Mouse (Mus musculus) liver, postnatal 0 days (tissue): ENCODE data around the gene Col9a3. TPM values are rescaled to one million over a fixed set of nuclear protein-coding genes. Genes with fewer than 3 reads are reported as not detected.

Source experiments
- ATAC-seq: fragments of 200-750 bp; cut with Nextera tagmentation; 2 replicates; pipeline ENCODE4 v1.8.0; 2017; ENCODE audit warnings: mild to moderate bottlenecking, moderate library complexity
- DNase-seq: peaks from one replicate; pipeline ENCODE4 v3.0.0-alpha.2; 2016
- H3K27ac ChIP-seq: fragments of 300-500 bp; sonication (generic); 2 replicates; pipeline ENCODE4 v1.5.1; 2014; ENCODE audit warnings: antibody characterized with exemption, moderate library complexity, mild to moderate bottlenecking, low read depth
- H3K27me3 ChIP-seq: fragments of 300-500 bp; sonication (generic); 2 replicates; pipeline ENCODE4 v1.6.1; 2014; ENCODE audit warnings: low read length, control low read depth, mixed read lengths; ENCODE audit not compliant: insufficient read depth
- H3K36me3 ChIP-seq: fragments of 300-500 bp; sonication (generic); replicated peaks from 2 replicates; pipeline ENCODE4 v1.6.1; 2014; ENCODE audit warnings: mild to moderate bottlenecking, control low read depth, low read length, moderate library complexity, mixed read lengths; ENCODE audit not compliant: insufficient read depth
- H3K4me1 ChIP-seq: fragments of 300-500 bp; sonication (generic); 2 replicates; pipeline ENCODE4 v1.6.1; 2014; ENCODE audit warnings: antibody characterized with exemption, mild to moderate bottlenecking, control low read depth; ENCODE audit not compliant: insufficient read depth
- H3K4me2 ChIP-seq: fragments of 300-500 bp; sonication (generic); 2 replicates; pipeline ENCODE4 v1.6.1; 2014; ENCODE audit warnings: low read depth, mild to moderate bottlenecking, low read length, moderate library complexity, mixed read lengths
- H3K4me3 ChIP-seq: fragments of 300-500 bp; sonication (generic); 2 replicates; pipeline ENCODE4 v1.5.1; 2014; ENCODE audit warnings: low read depth, low read length
- H3K9ac ChIP-seq: fragments of 300-500 bp; sonication (generic); replicated peaks from 2 replicates; pipeline ENCODE4 v1.6.1; 2014; ENCODE audit warnings: mild to moderate bottlenecking, moderate library complexity
- H3K9me3 ChIP-seq: fragments of 300-500 bp; sonication (generic); 2 replicates; pipeline ENCODE4 v1.6.1; 2016; ENCODE audit warnings: mild to moderate bottlenecking, control low read depth, low read length, mixed read lengths
- CTCF ChIP-seq: sonication (generic); IDR thresholded peaks from 2 replicates; pipeline ENCODE4 v1.5.1; 2016; ENCODE audit warnings: antibody characterized with exemption, low read depth
- EP300 ChIP-seq: IDR thresholded peaks from 2 replicates; pipeline ENCODE4 v1.6.1; 2016; ENCODE audit warnings: antibody characterized with exemption, low read depth, mild to moderate bottlenecking
- WGBS: fragments of 180-500 bp; shearing (Covaris S2); extraction: QIAGEN DNeasy Blood & Tissue Kit; methylation state at CpG from one replicate; pipeline ENCODE4 v1.1.7; 2014; ENCODE audit not compliant: insufficient replicate concordance; 5-methylcytosine and 5-hydroxymethylcytosine counted together
- polyA plus RNA-seq: library from polyadenylated mRNA; unstranded; fragments of >200 nt; fragmentation: Nextera tagmentation; extraction: Ambion mirVana; gene quantifications from 2 replicates; pipeline ENCODE4 v1.2.1, GENCODE M21; 2015

Gene Col9a3
- polyA plus RNA-seq, 1 experiment from 2014 or later: 0.63 TPM

- Histone ChIP-seq H3K9ac (no peak overlapping the region), H3K27ac (no peak overlapping the region), H3K4me3 (no peak overlapping the region), H3K27me3 (0 out of 2 replicates have a peak, but pooled peaks cover 4% of the 10 kb centered on the region), H3K4me1 (no peaks in the 10 kb centered on the region), H3K9me3 (no peaks in the 10 kb centered on the region), H3K36me3 (no peaks in the 10 kb centered on the region), H3K4me2 (no peak overlapping the region)
- TF ChIP-seq CTCF (no peak), EP300 (no peak)
- no peak for DNase-seq
- ATAC-seq: no peak
- WGBS: 66% methylated on average over 6 of the region's 6 CpGs
Observed at GRCm38 (mm10) chr2:180563296-180563695, 34.3 kb upstream of the Col9a3 start.

DNA sequence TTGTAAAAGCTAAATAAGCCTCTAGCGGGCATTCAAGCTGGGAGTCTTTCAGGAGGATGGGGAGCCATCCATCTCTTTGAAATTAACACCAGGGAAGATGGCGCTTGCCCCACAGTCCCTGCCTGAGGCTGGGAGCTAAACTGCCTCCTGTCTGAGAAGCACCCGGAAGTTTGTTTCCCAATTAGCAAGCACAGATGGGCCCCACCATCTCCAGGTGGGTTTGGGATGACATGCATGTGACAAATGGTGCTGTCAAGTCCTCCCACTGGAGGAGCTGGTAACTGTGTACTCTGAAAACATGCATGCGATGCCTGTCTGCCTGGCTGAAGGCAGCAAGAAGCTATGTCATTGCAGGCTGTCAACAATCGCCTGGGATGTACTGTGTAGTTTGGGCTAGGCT, 33.7 kb upstream of the Col9a3 start:
- Histone ChIP-seq H3K9me3 (no peaks in the 10 kb centered on the region), H3K36me3 (no peaks in the 10 kb centered on the region), H3K27ac (no peak overlapping the region), H3K4me3 (no peak overlapping the region), H3K4me1 (no peaks in the 10 kb centered on the region), H3K4me2 (no peak overlapping the region), H3K9ac (no peak overlapping the region), H3K27me3 (0 out of 2 replicates have a peak, but pooled peaks cover 4% of the 10 kb centered on the region)
- ATAC-seq (no peak), DNase-seq (no peak)
- 43% methylated on average over 5 of the region's 5 CpGs for WGBS
- TF ChIP-seq CTCF (no peak), EP300 (no peak)

GRCm38 (mm10) chr2:180566240-180566913, 31.2 kb upstream of the Col9a3 start:
- Histone ChIP-seq H3K4me2 (no peak overlapping the region), H3K4me3 (no peak overlapping the region), H3K27ac (no peak overlapping the region), H3K4me1 (no peaks in the 10 kb centered on the region), H3K36me3 (no peaks in the 10 kb centered on the region), H3K9ac (no peak overlapping the region), H3K9me3 (no peaks in the 10 kb centered on the region), H3K27me3 (0 out of 2 replicates have a peak, but pooled peaks cover 6% of the 10 kb centered on the region)
- no peak for TF ChIP-seq EP300
- TF ChIP-seq CTCF: peak; percentile 92
- DNase-seq (peak; percentile 84), ATAC-seq (no peak)
- WGBS: 34% methylated on average over 13 of the region's 13 CpGs

- TF ChIP-seq EP300 (no peak), CTCF (no peak)
- Histone ChIP-seq H3K27ac (no peak overlapping the region), H3K9me3 (no peaks in the 10 kb centered on the region), H3K27me3 (0 out of 2 replicates have a peak, but pooled peaks cover 6% of the 10 kb centered on the region), H3K36me3 (no peaks in the 10 kb centered on the region), H3K4me2 (no peak overlapping the region), H3K4me1 (no peaks in the 10 kb centered on the region), H3K4me3 (no peak overlapping the region), H3K9ac (peak overlapping the region; percentile 9; the same call in 1 of the 2 replicates)
- peak; percentile 44 for DNase-seq
- no peak for ATAC-seq
- WGBS: 34% methylated on average over 3 of the region's 3 CpGs
Observed at GRCm38 (mm10) chr2:180569028-180569643, 28.5 kb upstream of the Col9a3 start.

DNA sequence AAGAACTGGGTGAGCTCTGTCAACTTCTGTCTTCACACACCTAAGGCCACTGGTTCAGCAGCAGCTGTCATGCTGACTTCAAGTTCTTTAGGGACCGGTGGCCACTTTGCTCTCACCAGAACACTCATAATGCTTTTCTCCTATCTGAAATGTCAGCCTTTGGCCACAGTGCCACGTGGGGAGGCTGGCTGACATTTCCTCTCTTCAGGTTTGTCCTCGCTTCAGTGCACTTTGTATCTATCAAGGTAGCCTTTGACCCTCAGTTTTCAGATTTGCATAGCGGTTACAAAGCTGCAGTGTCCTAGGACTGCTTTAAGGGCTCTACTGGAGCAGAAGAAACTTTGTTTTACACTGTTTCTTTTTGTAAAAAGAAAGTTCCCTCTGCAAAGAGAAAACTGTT, 21.1 kb upstream of the Col9a3 start:
- Histone ChIP-seq H3K4me3 (no peak overlapping the region), H3K27ac (no peak overlapping the region), H3K4me2 (no peak overlapping the region), H3K9me3 (no peaks in the 10 kb centered on the region), H3K4me1 (no peaks in the 10 kb centered on the region), H3K9ac (no peak overlapping the region), H3K27me3 (no peaks in the 10 kb centered on the region), H3K36me3 (no peaks in the 10 kb centered on the region)
- TF ChIP-seq CTCF: no peak
- peak; percentile 74 for ATAC-seq
- no peak for DNase-seq
- WGBS: 37% methylated on average over 4 of the region's 4 CpGs

- H3K4me1 ChIP-seq: peaks cover 12% of the 10 kb centered on the region
- H3K4me2 ChIP-seq: no peak overlapping the region
- no peak overlapping the region for H3K27ac ChIP-seq
- DNase-seq (peak; percentile 85), ATAC-seq (no peak)
- no peak overlapping the region for H3K4me3 ChIP-seq
- 7% methylated on average over 3 of the region's 3 CpGs for WGBS
- TF ChIP-seq CTCF: peak; percentile 90
- no peak for TF ChIP-seq EP300
- no peaks in the 10 kb centered on the region for H3K36me3 ChIP-seq
- no peaks in the 10 kb centered on the region for H3K9me3 ChIP-seq
- H3K9ac ChIP-seq: no peak overlapping the region
- no peaks in the 10 kb centered on the region for H3K27me3 ChIP-seq
Observed at GRCm38 (mm10) chr2:180578686-180579085, 18.9 kb upstream of the Col9a3 start.
